Mouse (Mus musculus) adrenal gland, postnatal 10 days (tissue): ENCODE measurements around the gene Ubxn2a. TPM values are rescaled to one million over a fixed set of nuclear protein-coding genes. Genes with fewer than 3 reads are reported as not detected.
A peak's percentile ranks its signal among the peaks of the same experiment; 100 is the strongest.
"Not testable (repeated sequence)": the region's sequence is repeated elsewhere in the genome, so short reads cannot be mapped to it uniquely, and the experiment has no call there.

Experiments used
- DNase-seq: peaks from one replicate; pipeline ENCODE4 v3.0.0; 2021; ENCODE audit warnings: mixed read lengths
- long read RNA-seq, 2 experiments: library from polyadenylated mRNA; stranded (forward); transcript quantifications; one replicate each; pipeline ENCODE4 v2.0.0; 2021
- total RNA-seq, 2 experiments: library from RNA; stranded (reverse); gene quantifications; 2 replicates each; pipeline ENCODE4 v1.2.3; 2021

The Ubxn2a gene
- total RNA-seq = 10 to 100 TPM; 31.8 to 32.7 TPM
- long read RNA-seq, experiment 1, transcript Ubxn2a-201 (7 exons, 2,696 nt) = major isoform, 30 of 53 reads
- long read RNA-seq, experiment 1, partial matches to known transcripts = 8 of 53 reads
- long read RNA-seq, experiment 1, other reads (novel, unspliced or antisense) = 11 of 53 reads
- long read RNA-seq, experiment 2, transcript Ubxn2a-201 (7 exons, 2,696 nt) = major isoform, 11 of 24 reads
- long read RNA-seq, experiment 2, partial matches to known transcripts = 1 of 24 reads
- long read RNA-seq, experiment 2, other reads (novel, unspliced or antisense) = 12 of 24 reads

GRCm38 (mm10) chr12:4906951-4907906 is at the start of gene Ubxn2a:
Gene Ubxn2a, minus strand, starts transcription at chr12:4907705.
- peak; percentile 97 for DNase-seq

- DNase-seq = peak; percentile 11
Observed at GRCm38 (mm10) chr12:4953156-4953555, 45.7 kb upstream of the Ubxn2a start.

GRCm38 (mm10) chr12:4952272-4952671 is 44.8 kb upstream of the Ubxn2a start:
- DNase-seq = no peak

- DNase-seq = no peak
Observed at GRCm38 (mm10) chr12:4930820-4931548, 23.5 kb upstream of the Ubxn2a start.

GRCm38 (mm10) chr12:4928197-4928596 is 20.7 kb upstream of the Ubxn2a start:
- no peak for DNase-seq

- peak; percentile 75 for DNase-seq
Observed at GRCm38 (mm10) chr12:4917805-4918591, 10.5 kb upstream of the Ubxn2a start.

GRCm38 (mm10) chr12:4916994-4917804 is 9.7 kb upstream of the Ubxn2a start, which contains the start of gene Atad2b:
Gene Atad2b, plus strand, starts transcription at chr12:4917353.
- DNase-seq = peak; percentile 99

GRCm38 (mm10) chr12:4914944-4915343 is 7.4 kb upstream of the Ubxn2a start:
- no peak for DNase-seq

- DNase-seq = no peak
Observed at GRCm38 (mm10) chr12:4914441-4914840, 6.9 kb upstream of the Ubxn2a start.

GRCm38 (mm10) chr12:4911716-4912115 is 4.2 kb upstream of the Ubxn2a start:
- DNase-seq = peak; percentile 17

- not testable (repeated sequence) for DNase-seq
Observed at GRCm38 (mm10) chr12:4910496-4910895, 3.0 kb upstream of the Ubxn2a start.

GRCm38 (mm10) chr12:4908391-4908790 is 886 bp upstream of the Ubxn2a start:
- DNase-seq = no peak

- DNase-seq = no peak
Observed at GRCm38 (mm10) chr12:4906476-4906875, 1.0 kb downstream of the Ubxn2a start.

- no peak for DNase-seq
Observed at GRCm38 (mm10) chr12:4905946-4906345, 1.6 kb downstream of the Ubxn2a start.

GRCm38 (mm10) chr12:4898024-4898423 is 9.5 kb downstream of the Ubxn2a start:
- DNase-seq = no peak

- no peak for DNase-seq
Observed at GRCm38 (mm10) chr12:4889891-4890290, 17.6 kb downstream of the Ubxn2a start.

- DNase-seq = no peak
Observed at GRCm38 (mm10) chr12:4889251-4889650, 18.3 kb downstream of the Ubxn2a start.

GRCm38 (mm10) chr12:4888739-4889138 is 18.8 kb downstream of the Ubxn2a start:
- DNase-seq = no peak

- not testable (repeated sequence) for DNase-seq
Observed at GRCm38 (mm10) chr12:4886581-4886980, 20.9 kb downstream of the Ubxn2a start.

GRCm38 (mm10) chr12:4885062-4885461 is 22.4 kb downstream of the Ubxn2a start:
- no peak for DNase-seq

GRCm38 (mm10) chr12:4882086-4882485 is 25.4 kb downstream of the Ubxn2a start:
- DNase-seq = no peak
